Mouse (Mus musculus) spleen, adult 2 months (tissue): ENCODE measurements around the gene Endou.

Experiments
- CTCF ChIP-seq: fragments of 200-500 bp; IDR thresholded peaks from 2 replicates; pipeline ENCODE4 v1.5.1; 2011; ENCODE audit warnings: mild to moderate bottlenecking, inconsistent platforms; ENCODE audit not compliant: insufficient read depth, insufficient read length, insufficient replicate concordance; ENCODE audit errors: extremely low read depth
- POLR2A ChIP-seq: fragments of 200-500 bp; IDR thresholded peaks from 2 replicates; pipeline ENCODE4 v1.6.1; 2011; ENCODE audit warnings: low read depth, low read length, inconsistent platforms

DNA sequence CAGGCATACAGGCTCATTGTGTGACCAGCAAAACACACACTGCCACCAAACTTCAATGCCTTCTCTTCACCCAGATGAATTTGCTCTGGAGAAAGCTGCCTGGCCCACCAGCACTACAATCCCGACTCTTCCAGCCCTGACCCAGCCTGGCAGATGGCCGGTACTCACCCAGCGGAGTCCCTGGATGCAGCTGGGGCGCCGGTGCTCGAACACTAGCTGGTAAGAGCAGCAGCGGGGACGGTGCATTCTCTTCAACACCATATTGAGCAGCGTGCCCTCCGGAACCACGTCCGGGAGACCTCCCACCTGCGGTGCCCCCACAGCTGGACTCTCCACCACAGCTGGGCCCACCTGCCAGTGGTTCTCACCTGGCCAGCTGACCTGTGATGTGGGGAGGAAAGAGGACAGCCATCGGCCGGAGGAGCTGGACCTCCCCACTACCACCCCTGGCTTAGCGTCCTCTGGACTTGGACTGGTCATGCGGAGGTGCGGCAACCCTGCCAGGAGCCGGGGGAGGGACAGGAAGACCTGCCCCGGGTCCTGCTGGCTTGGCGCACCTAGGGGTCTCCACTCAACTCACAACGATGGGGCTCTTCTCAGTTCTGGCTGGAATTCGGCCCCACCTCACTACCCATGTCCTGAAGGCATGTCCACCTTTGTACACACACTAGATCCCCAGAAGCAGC, 35.6 kb upstream of the Endou start:
- TF ChIP-seq POLR2A (no peak), CTCF (no peak)
